Mouse (Mus musculus) limb, embryonic 12.5 days (tissue): ENCODE measurements around the gene Prkci. TPM values are rescaled to one million over a fixed set of nuclear protein-coding genes. Genes with fewer than 3 reads are reported as not detected.

ENCODE experiments used
- ATAC-seq: fragments of 200-750 bp; cut with Nextera tagmentation; 2 replicates; pipeline ENCODE4 v1.8.0; 2017; ENCODE audit warnings: low read depth, moderate TSS enrichment; ENCODE audit not compliant: insufficient number of reproducible peaks, insufficient read depth, low FRiP score, low TSS enrichment
- H3K27ac ChIP-seq: fragments of 300-500 bp; sonication (generic); 2 replicates; pipeline ENCODE4 v1.5.1; 2016; ENCODE audit warnings: mild to moderate bottlenecking, moderate library complexity
- H3K27me3 ChIP-seq: fragments of 300-500 bp; sonication (generic); 2 replicates; pipeline ENCODE4 v1.6.1; 2016; ENCODE audit warnings: mild to moderate bottlenecking, moderate library complexity
- H3K36me3 ChIP-seq: fragments of 300-500 bp; sonication (generic); 2 replicates; pipeline ENCODE4 v1.6.1; 2016; ENCODE audit warnings: mild to moderate bottlenecking, moderate library complexity
- H3K4me1 ChIP-seq: fragments of 300-500 bp; sonication (generic); replicated peaks from 2 replicates; pipeline ENCODE4 v1.6.1; 2016
- H3K4me2 ChIP-seq: fragments of 300-500 bp; sonication (generic); 2 replicates; pipeline ENCODE4 v1.6.1; 2016; ENCODE audit warnings: mild to moderate bottlenecking, moderate library complexity
- H3K4me3 ChIP-seq: fragments of 300-500 bp; sonication (generic); replicated peaks from 2 replicates; pipeline ENCODE4 v1.5.1; 2016; ENCODE audit warnings: mild to moderate bottlenecking
- H3K9ac ChIP-seq: fragments of 300-500 bp; sonication (generic); replicated peaks from 2 replicates; pipeline ENCODE4 v1.6.1; 2016; ENCODE audit warnings: mild to moderate bottlenecking, moderate library complexity
- H3K9me3 ChIP-seq: fragments of 300-500 bp; sonication (generic); 2 replicates; pipeline ENCODE4 v1.6.1; 2016; ENCODE audit warnings: mild to moderate bottlenecking, moderate library complexity
- WGBS: fragments of 180-500 bp; shearing (Covaris S2); methylation state at CpG from one replicate; pipeline ENCODE4 v1.1.7; 2016; 5-methylcytosine and 5-hydroxymethylcytosine counted together
- polyA plus RNA-seq: library from polyadenylated mRNA; unstranded; fragments of >200 nt; fragmentation: Nextera tagmentation; extraction: Ambion mirVana; gene quantifications from 2 replicates; pipeline ENCODE4 v1.2.1, GENCODE M21; 2016

The Prkci gene
- polyA plus RNA-seq, 1 experiment from 2014 or later: 44.9 TPM

- Histone ChIP-seq H3K36me3 (peaks cover 23% of the 10 kb centered on the region), H3K27me3 (no peaks in the 10 kb centered on the region), H3K4me3 (peak within 1 kb of the TSS; percentile 98), H3K4me1 (peaks cover 7% of the 10 kb centered on the region), H3K27ac (peak within 1 kb of the TSS; percentile 87), H3K9ac (peak within 1 kb of the TSS; percentile 97), H3K9me3 (no peaks in the 10 kb centered on the region), H3K4me2 (peak within 1 kb of the TSS; percentile 69)
- ATAC-seq: peak; percentile 86
- WGBS: under 1% methylated on average over 34 of the region's 34 CpGs
Observed at GRCm38 (mm10) chr3:30969104-30969581, 26.4 kb upstream of the Prkci start, which contains the start of gene Phc3. Gene Phc3, minus strand, starts transcription at chr3:30969415.

DNA sequence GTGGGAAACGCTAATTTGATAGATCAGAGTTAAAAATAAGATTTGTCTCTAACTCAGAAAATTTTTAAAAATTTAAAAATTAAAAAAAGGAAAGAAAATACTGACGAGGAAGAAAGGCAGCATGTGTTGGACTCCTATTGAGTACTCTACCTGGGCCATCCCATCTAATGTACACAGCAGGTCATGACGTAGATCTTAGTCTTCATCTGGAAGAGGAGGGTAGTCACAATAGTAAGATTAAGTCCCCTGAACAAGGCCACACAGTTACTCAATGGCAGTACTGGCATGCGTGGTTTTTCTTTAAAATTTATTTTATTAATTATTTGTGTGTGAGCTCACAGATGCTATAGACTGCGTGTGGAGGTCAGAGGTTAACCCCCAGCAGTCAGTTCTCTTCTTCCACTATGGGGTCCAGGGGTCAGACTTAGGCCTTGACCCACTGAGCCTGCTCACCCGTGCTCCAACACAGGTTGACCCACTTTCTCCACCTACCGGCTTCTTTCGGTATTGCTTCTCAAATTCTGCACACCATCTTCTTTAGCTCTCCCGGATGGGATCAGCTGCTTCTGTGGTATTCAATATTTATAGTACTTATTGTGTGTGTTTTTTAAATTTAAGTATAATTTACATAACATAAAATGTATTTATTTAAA is 20.3 kb upstream of the Prkci start:
- peak; percentile 63; the same call in 1 of the 2 replicates for ATAC-seq
- H3K4me2 ChIP-seq: no peak overlapping the region

GRCm38 (mm10) chr3:30976991-30977603 is 18.4 kb upstream of the Prkci start:
- Histone ChIP-seq H3K4me1 (peaks cover 3% of the 10 kb centered on the region; the same call in 1 of the 2 replicates), H3K9ac (no peak overlapping the region)
- no peak for ATAC-seq

More for the DNA sequence above, 20.3 kb upstream of the Prkci start:
- no peak overlapping the region for H3K27ac ChIP-seq
- no peak overlapping the region for H3K9ac ChIP-seq
- WGBS: 44% methylated on average over 9 of the region's 9 CpGs
- no peak overlapping the region for H3K4me3 ChIP-seq
- no peaks in the 10 kb centered on the region for H3K27me3 ChIP-seq
- H3K4me1 ChIP-seq: peaks cover 3% of the 10 kb centered on the region; the same call in 1 of the 2 replicates
- no peaks in the 10 kb centered on the region for H3K9me3 ChIP-seq
- no peaks in the 10 kb centered on the region for H3K36me3 ChIP-seq

DNA sequence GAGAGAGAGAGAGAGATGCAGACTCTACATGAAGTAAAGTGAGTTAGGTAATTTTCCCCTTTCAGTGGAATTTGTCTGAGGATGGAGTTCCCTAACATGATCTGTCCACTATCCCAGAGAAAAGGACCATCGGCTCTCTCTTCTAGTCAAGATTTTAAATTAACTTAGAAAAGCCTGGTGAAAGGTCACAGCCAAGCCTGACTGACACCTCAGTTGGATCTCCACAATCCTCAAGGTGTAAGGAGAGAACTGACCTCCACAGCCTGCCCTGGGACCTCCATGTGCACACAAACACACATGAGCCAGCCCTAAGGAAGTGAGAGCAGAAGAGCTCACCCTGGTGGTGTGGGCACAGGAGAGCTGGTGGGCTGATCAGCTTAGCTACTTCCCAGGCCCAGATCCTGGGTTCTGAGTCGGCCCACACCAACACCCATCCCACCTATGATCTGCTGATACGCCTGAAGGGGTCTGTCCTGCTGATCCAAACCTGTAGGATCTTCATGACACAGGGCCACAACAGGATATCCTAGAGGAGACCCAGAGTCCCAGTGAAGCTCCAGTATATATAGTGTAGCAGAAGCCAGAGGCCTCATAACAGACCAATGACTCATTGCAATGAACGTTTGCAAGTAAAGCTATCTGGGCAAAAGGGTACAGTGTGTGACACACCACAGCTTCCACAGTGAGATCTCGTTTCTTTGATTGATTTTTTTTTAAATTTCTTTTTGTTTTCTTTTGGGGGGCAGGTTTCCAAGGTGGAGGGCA is 13.7 kb upstream of the Prkci start:
- Histone ChIP-seq H3K9me3 (no peaks in the 10 kb centered on the region), H3K9ac (no peak overlapping the region), H3K4me1 (peaks cover 14% of the 10 kb centered on the region), H3K4me3 (no peak overlapping the region), H3K4me2 (no peak overlapping the region), H3K27me3 (no peaks in the 10 kb centered on the region), H3K27ac (no peak overlapping the region), H3K36me3 (no peaks in the 10 kb centered on the region)
- 76% methylated on average over 5 of the region's 5 CpGs for WGBS
- no peak for ATAC-seq

More at GRCm38 (mm10) chr3:30976991-30977603, 18.4 kb upstream of the Prkci start:
- Histone ChIP-seq H3K9me3 (no peaks in the 10 kb centered on the region), H3K36me3 (no peaks in the 10 kb centered on the region), H3K4me2 (no peak overlapping the region), H3K27me3 (no peaks in the 10 kb centered on the region), H3K4me3 (no peak overlapping the region), H3K27ac (no peak overlapping the region)
- 49% methylated on average over 1 of the region's 1 CpGs for WGBS

DNA sequence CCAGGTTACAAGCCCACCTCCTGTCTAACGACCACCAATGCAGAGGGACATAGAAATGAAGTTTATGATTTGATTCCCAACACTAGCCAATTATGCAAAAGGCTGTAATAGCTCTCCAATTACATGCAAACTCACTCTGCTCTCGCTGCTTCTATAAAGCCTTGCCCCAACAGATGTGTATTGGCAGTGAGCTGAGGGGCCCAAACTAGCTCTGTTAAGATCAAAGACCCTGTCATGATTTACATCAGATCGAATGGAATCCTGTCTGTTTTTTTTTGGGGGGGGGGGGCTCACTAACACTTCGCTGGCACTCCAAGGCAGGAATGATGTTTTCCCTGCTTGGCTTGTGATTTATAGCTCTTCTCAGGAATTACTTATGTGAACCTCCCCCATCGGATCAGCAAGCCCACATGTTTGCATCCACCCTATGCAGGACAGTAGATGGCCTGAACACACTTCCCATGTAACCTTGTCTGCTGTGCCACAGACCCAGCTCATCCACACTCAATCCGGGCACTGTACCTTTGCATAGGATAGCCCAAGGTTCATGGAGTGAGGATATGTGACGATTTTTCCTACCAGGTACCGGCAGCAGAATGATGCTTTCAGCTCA is 12.5 kb upstream of the Prkci start:
- Histone ChIP-seq H3K27ac (no peak overlapping the region), H3K4me1 (peaks cover 11% of the 10 kb centered on the region), H3K36me3 (no peaks in the 10 kb centered on the region), H3K9me3 (no peaks in the 10 kb centered on the region), H3K9ac (no peak overlapping the region), H3K4me3 (no peak overlapping the region), H3K27me3 (no peaks in the 10 kb centered on the region), H3K4me2 (no peak overlapping the region)
- 28% methylated on average over 8 of the region's 8 CpGs for WGBS
- no peak; the same call in 1 of the 2 replicates for ATAC-seq

GRCm38 (mm10) chr3:30987396-30988318 is 7.9 kb upstream of the Prkci start:
- Histone ChIP-seq H3K27ac (no peak overlapping the region), H3K4me2 (no peak overlapping the region), H3K4me1 (peaks cover 8% of the 10 kb centered on the region), H3K36me3 (no peaks in the 10 kb centered on the region), H3K9ac (no peak overlapping the region), H3K9me3 (no peaks in the 10 kb centered on the region), H3K27me3 (no peaks in the 10 kb centered on the region), H3K4me3 (no peak overlapping the region)
- no peak for ATAC-seq
- 91% methylated on average over 9 of the region's 9 CpGs for WGBS

- Histone ChIP-seq H3K36me3 (no peaks in the 10 kb centered on the region), H3K4me3 (no peak overlapping the region), H3K4me1 (peaks cover 8% of the 10 kb centered on the region), H3K9me3 (no peaks in the 10 kb centered on the region), H3K4me2 (no peak overlapping the region), H3K27ac (no peak overlapping the region), H3K27me3 (no peaks in the 10 kb centered on the region), H3K9ac (no peak overlapping the region)
- 80% methylated on average over 7 of the region's 7 CpGs for WGBS
- no peak for ATAC-seq
Observed at GRCm38 (mm10) chr3:30992161-30992560, 3.4 kb upstream of the Prkci start.

DNA sequence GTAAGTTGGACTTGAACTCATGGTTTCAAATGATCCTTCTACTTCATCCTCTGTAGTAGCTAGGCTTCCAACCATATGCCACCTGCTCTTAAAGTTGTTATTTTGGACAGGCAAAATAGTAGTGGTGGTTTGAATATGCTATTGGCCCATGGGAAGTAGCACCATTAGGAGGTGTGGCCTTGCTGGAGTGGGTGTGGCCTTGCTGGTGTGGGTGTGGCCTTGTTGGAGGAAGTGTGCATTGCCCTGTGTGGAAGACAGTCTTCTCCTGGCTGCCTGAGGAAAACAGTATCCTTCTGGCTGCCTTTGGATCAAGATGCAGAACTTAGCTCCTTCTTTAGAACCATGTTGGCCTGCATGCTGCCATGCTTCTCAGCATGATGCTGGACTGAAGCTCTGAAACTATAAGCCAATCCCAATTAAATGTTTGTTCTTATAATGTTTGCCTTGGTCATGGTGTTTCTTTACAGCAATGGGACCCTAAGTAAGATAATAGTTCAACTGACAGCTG is 2.4 kb upstream of the Prkci start:
- peaks cover 15% of the 10 kb centered on the region for H3K4me1 ChIP-seq
- no peak overlapping the region for H3K27ac ChIP-seq
- H3K4me2 ChIP-seq: no peak overlapping the region
- H3K27me3 ChIP-seq: no peaks in the 10 kb centered on the region
- no peak overlapping the region for H3K9ac ChIP-seq
- H3K36me3 ChIP-seq: no peaks in the 10 kb centered on the region
- ATAC-seq: no peak
- no peaks in the 10 kb centered on the region for H3K9me3 ChIP-seq
- no peak overlapping the region for H3K4me3 ChIP-seq

- Histone ChIP-seq H3K9me3 (no peaks in the 10 kb centered on the region), H3K4me2 (peak overlapping the region; percentile 62), H3K4me3 (peak overlapping the region; percentile 86), H3K27me3 (no peaks in the 10 kb centered on the region), H3K9ac (no peak overlapping the region), H3K4me1 (peaks cover 29% of the 10 kb centered on the region), H3K27ac (0 out of 2 replicates have a peak overlapping the region, but pooled peaks have one; percentile 18), H3K36me3 (no peaks in the 10 kb centered on the region)
- ATAC-seq: no peak
- WGBS: 28% methylated on average over 6 of the region's 6 CpGs
Observed at GRCm38 (mm10) chr3:30994859-30995258, 688 bp upstream of the Prkci start.
